Mouse (Mus musculus) limb, embryonic 12.5 days (tissue): ENCODE measurements around the gene Pccb. TPM values are rescaled to one million over a fixed set of nuclear protein-coding genes. Genes with fewer than 3 reads are reported as not detected.

ENCODE experiments used
- ATAC-seq: fragments of 200-750 bp; cut with Nextera tagmentation; 2 replicates; pipeline ENCODE4 v1.8.0; 2017; ENCODE audit warnings: low read depth, moderate TSS enrichment; ENCODE audit not compliant: insufficient number of reproducible peaks, insufficient read depth, low FRiP score, low TSS enrichment
- H3K27ac ChIP-seq: fragments of 300-500 bp; sonication (generic); 2 replicates; pipeline ENCODE4 v1.5.1; 2016; ENCODE audit warnings: mild to moderate bottlenecking, moderate library complexity
- H3K27me3 ChIP-seq: fragments of 300-500 bp; sonication (generic); 2 replicates; pipeline ENCODE4 v1.6.1; 2016; ENCODE audit warnings: mild to moderate bottlenecking, moderate library complexity
- H3K36me3 ChIP-seq: fragments of 300-500 bp; sonication (generic); 2 replicates; pipeline ENCODE4 v1.6.1; 2016; ENCODE audit warnings: mild to moderate bottlenecking, moderate library complexity
- H3K4me1 ChIP-seq: fragments of 300-500 bp; sonication (generic); replicated peaks from 2 replicates; pipeline ENCODE4 v1.6.1; 2016
- H3K4me2 ChIP-seq: fragments of 300-500 bp; sonication (generic); 2 replicates; pipeline ENCODE4 v1.6.1; 2016; ENCODE audit warnings: mild to moderate bottlenecking, moderate library complexity
- H3K4me3 ChIP-seq: fragments of 300-500 bp; sonication (generic); replicated peaks from 2 replicates; pipeline ENCODE4 v1.5.1; 2016; ENCODE audit warnings: mild to moderate bottlenecking
- H3K9ac ChIP-seq: fragments of 300-500 bp; sonication (generic); replicated peaks from 2 replicates; pipeline ENCODE4 v1.6.1; 2016; ENCODE audit warnings: mild to moderate bottlenecking, moderate library complexity
- H3K9me3 ChIP-seq: fragments of 300-500 bp; sonication (generic); 2 replicates; pipeline ENCODE4 v1.6.1; 2016; ENCODE audit warnings: mild to moderate bottlenecking, moderate library complexity
- WGBS: fragments of 180-500 bp; shearing (Covaris S2); methylation state at CpG from one replicate; pipeline ENCODE4 v1.1.7; 2016; 5-methylcytosine and 5-hydroxymethylcytosine counted together
- polyA plus RNA-seq: library from polyadenylated mRNA; unstranded; fragments of >200 nt; fragmentation: Nextera tagmentation; extraction: Ambion mirVana; gene quantifications from 2 replicates; pipeline ENCODE4 v1.2.1, GENCODE M21; 2016

The Pccb gene
- 21.4 and 21.9 TPM in 2 replicates for polyA plus RNA-seq

DNA sequence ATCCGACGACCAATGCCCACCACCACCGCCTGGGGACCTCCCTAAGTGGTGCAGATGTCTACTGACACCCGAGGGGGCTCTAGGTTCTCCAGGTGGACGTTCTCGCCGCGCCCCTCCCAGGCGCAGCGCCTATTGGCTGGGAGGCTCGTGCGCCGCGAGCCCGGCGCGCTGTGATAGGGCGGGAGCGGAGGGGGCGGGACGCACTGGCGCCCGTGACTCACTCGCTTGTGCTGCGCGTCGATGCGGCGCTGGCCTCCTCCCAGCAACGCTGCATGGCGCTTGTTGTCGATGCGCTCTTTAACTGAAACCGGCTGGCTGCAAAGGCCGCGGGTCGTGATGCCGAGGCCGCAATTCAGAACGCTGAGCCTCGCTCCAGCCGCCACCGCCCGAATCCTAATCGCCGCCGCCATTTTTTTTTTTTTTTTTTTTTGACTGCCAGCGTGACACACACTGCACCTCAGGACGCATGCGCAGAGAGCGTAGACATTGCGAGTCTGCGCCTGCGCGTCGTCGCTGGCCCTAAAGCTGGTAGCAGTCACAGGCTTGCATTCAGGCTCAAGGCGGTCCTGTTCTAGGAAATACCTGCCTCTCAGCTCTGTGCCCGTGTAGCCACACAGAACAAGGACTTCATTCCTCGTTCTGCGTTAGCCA is at the start of gene Pccb:
TSS of gene Pccb (minus strand) at position 451 of the 651 bp plus-strand sequence.
- ATAC-seq = peak; percentile 97
- Histone ChIP-seq H3K4me3 (peak within 1 kb of the TSS; percentile 54), H3K27ac (peak within 1 kb of the TSS; percentile 98), H3K4me1 (peaks cover 11% of the 10 kb centered on the region), H3K9me3 (no peaks in the 10 kb centered on the region), H3K9ac (peak within 1 kb of the TSS; percentile 55), H3K27me3 (no peaks in the 10 kb centered on the region), H3K36me3 (peaks cover 7% of the 10 kb centered on the region; the same call in 1 of the 2 replicates), H3K4me2 (peak within 1 kb of the TSS; percentile 60)
- WGBS = under 1% methylated on average over 61 of the region's 61 CpGs

DNA sequence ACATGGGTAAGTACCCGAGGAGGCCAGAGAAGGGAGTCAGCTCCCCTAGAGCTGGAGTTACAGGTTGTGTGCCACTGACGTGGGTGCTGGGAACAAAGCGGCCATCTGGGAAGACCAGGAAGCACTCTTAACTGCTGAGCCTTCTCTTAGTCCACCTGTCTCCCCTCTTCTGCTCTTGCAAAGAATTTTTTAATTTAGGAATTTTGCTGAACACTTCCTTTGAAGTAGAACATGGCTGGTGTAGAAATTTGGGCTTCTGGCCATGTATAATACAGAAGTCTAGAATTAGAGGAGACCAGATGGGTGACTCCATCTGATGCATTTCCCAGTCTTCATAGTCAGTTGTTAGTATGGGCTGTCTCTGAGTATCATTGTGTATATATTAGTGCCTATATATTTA is 49.0 kb upstream of the Pccb start:
- Histone ChIP-seq H3K36me3 (peaks cover 7% of the 10 kb centered on the region; the same call in 1 of the 2 replicates), H3K27me3 (no peaks in the 10 kb centered on the region), H3K4me2 (no peak overlapping the region), H3K9me3 (no peaks in the 10 kb centered on the region), H3K27ac (no peak overlapping the region), H3K9ac (no peak overlapping the region), H3K4me1 (peaks cover 17% of the 10 kb centered on the region), H3K4me3 (no peak overlapping the region)
- ATAC-seq = no peak
- WGBS = 96% methylated on average over 3 of the region's 3 CpGs

DNA sequence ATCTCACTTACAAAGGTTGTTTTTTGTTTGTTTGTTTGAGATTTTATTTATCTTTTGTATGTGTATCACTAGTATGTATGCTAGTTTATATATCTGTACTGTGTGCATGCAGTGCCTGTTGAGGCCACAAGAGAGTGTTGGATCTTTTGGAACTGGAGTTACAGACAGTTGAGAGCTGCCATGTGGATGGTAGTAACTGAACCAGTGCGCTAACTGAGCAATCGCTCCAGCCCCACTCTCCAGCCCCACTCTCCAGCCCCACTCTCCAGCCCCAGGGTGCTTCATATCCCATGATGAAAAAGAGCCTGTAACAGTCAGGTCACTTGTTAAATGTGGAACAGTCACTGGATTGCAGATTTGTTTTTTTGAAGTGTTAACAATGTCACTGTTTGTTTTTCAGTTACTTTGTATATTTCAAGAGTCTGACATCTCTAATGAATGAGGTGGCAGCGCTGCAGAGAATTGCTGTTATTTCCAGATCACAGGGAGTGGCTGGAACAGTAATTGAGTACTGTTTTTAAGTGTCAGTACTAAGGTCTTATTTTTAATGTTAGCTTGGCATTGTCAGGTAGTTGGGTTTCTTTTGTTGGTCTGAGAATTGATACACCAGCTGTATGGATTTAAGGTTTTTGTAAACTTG is 45.5 kb upstream of the Pccb start:
- H3K9me3 ChIP-seq = no peaks in the 10 kb centered on the region
- no peak for ATAC-seq

DNA sequence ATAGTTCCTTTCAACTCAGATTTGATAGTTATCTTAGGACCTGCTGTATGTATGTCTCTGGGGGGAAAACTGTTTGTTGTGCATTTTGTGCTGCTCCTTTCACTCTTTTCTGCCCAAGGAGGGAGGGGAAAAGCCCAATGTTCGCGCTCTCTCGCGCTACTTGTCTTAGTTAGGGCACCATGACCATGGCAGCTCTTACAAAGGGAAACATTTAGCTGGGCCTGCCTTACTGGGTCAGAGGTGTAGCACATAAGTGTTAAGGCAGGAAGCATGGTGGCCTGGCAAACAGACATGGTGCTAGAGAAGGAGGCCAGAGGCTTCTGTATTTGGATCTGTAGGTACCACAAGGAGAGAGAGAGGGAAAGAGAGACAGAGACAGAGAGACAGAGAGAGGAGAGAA is 43.9 kb upstream of the Pccb start:
- Histone ChIP-seq H3K4me3 (peak overlapping the region; percentile 22), H3K27ac (no peak overlapping the region), H3K4me2 (peak overlapping the region; percentile 51), H3K36me3 (peaks cover 2% of the 10 kb centered on the region; the same call in 1 of the 2 replicates), H3K9me3 (no peaks in the 10 kb centered on the region), H3K27me3 (no peaks in the 10 kb centered on the region), H3K4me1 (peaks cover 32% of the 10 kb centered on the region), H3K9ac (peak overlapping the region; percentile 37; the same call in 1 of the 2 replicates)
- WGBS = 76% methylated on average over 4 of the region's 4 CpGs
- ATAC-seq = no peak

More for the DNA sequence above, 45.5 kb upstream of the Pccb start:
- WGBS = 65% methylated on average over 3 of the region's 3 CpGs
- Histone ChIP-seq H3K36me3 (peaks cover 7% of the 10 kb centered on the region; the same call in 1 of the 2 replicates), H3K4me3 (no peak overlapping the region), H3K27me3 (no peaks in the 10 kb centered on the region), H3K4me1 (peaks cover 32% of the 10 kb centered on the region), H3K4me2 (0 out of 2 replicates have a peak overlapping the region, but pooled peaks have one; percentile 7), H3K27ac (no peak overlapping the region), H3K9ac (no peak overlapping the region)

DNA sequence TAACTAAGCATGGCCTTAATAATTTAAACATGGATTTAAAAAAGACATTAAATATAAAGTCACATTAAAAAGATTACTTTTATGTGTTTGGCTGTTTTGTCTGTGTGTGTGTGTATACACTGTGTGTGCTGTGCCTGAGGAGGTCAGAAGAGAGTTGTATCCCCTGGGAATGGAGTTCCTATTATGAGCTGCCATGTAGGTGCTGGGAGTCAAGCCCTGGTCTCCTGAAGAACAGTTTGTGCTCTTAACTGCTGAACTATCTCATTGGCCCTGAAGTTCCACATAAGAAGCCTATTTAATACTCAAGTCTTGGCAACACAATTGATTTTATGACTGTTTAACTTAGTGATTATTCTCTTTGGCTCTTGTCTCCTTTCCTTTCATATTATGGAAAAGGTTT is 42.8 kb upstream of the Pccb start:
- no peaks in the 10 kb centered on the region for H3K9me3 ChIP-seq
- peak overlapping the region; percentile 78 for H3K4me2 ChIP-seq
- no peaks in the 10 kb centered on the region; the same call in 1 of the 2 replicates for H3K36me3 ChIP-seq
- H3K4me3 ChIP-seq = peak overlapping the region; percentile 96
- no peak for ATAC-seq
- H3K27ac ChIP-seq = no peak overlapping the region
- H3K4me1 ChIP-seq = peaks cover 33% of the 10 kb centered on the region
- no peaks in the 10 kb centered on the region for H3K27me3 ChIP-seq
- H3K9ac ChIP-seq = peak overlapping the region; percentile 31; the same call in 1 of the 2 replicates

DNA sequence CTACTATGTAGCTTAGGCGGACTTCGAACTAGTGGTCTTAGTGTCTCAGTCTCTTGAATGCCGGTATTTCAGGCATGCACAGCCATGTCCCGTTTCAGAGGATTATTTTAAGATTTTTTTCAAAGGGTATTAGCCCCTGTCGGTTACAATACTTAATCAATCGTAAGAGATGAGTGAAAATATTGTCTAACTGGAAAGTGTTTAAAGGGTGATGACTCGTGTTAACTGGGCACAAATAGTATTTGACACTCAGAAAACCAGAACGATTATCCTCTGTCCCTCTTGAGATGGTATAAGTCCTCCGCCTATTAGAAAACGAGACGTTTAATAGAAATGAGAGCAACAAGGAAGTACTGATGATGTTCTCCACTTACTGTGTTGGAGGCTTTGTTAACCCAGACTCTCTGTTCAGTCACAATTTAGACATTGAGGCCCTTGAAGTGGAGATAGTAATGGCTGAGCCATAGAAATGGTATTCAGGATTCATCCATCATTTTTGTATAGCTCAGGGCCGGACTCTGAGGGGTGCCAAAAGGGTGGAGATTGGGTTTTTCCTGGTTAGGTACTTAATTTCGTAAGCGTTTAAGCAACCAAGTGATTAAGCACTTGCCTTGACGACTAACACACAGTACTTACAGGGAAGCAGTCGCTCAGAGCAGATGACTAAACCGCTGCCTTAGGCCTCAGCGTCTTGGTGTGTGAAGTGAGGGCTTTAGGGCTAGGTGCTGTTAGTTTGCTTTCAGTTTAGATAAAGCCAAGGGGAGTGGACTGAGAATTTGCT is 41.6 kb upstream of the Pccb start:
- Histone ChIP-seq H3K9ac (peak overlapping the region; percentile 97), H3K9me3 (no peaks in the 10 kb centered on the region), H3K27ac (no peak overlapping the region), H3K27me3 (no peaks in the 10 kb centered on the region), H3K4me2 (peak overlapping the region; percentile 78), H3K4me1 (peaks cover 35% of the 10 kb centered on the region), H3K36me3 (no peaks in the 10 kb centered on the region; the same call in 1 of the 2 replicates), H3K4me3 (peak overlapping the region; percentile 96)
- no peak for ATAC-seq
- WGBS = 2% methylated on average over 18 of the region's 18 CpGs

DNA sequence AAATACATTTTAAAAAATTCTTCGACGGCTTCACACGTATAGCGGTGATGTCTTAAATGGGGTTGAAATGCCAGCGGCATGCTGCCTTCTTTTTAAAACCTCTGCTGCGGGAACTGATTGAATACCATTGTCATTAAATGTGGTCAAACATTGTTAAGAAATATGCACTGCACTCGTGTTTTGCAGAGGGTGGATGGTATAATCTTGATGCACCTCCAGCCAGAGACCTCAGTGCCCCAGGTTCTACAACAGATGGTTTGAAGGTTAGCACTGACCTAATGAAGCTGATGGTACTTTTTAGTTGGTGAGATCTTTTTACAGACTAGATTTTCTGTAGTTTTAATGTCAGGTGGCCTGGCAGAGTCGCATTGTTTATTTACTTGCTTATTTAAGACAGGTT is 41.0 kb upstream of the Pccb start:
- Histone ChIP-seq H3K9ac (peak overlapping the region; percentile 97), H3K9me3 (no peaks in the 10 kb centered on the region), H3K27me3 (no peaks in the 10 kb centered on the region), H3K36me3 (no peaks in the 10 kb centered on the region; the same call in 1 of the 2 replicates), H3K4me3 (peak overlapping the region; percentile 96), H3K27ac (no peak overlapping the region), H3K4me2 (peak overlapping the region; percentile 78), H3K4me1 (peaks cover 35% of the 10 kb centered on the region)
- ATAC-seq = no peak
- WGBS = under 1% methylated on average over 8 of the region's 8 CpGs

DNA sequence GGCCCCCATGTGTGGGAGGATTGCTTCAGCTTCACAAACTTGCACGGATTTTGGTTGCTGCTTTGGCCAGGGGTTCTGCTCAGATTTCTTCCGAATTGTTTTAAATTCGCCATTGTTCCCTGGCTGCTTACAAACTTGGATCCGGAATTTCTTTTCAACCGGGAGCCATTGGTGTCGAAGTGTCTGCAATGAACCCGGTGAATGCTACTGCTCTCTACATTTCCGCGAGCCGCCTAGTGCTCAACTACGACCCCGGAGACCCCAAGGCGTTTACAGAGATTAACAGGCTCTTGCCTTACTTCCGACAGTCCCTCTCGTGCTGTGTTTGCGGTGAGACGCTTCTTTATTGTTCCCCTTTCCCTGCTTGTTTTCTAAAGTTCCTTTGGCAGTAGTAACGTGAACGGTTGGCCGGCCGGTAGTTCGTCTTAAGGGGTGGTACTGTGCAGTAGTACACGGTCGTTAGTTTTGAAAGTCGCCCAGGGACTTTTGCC is 40.4 kb upstream of the Pccb start:
- H3K36me3 ChIP-seq = no peaks in the 10 kb centered on the region; the same call in 1 of the 2 replicates
- under 1% methylated on average over 25 of the region's 25 CpGs for WGBS
- H3K27ac ChIP-seq = peak overlapping the region; percentile 99
- H3K9me3 ChIP-seq = no peaks in the 10 kb centered on the region
- peak overlapping the region; percentile 96 for H3K4me3 ChIP-seq
- peak overlapping the region; percentile 97 for H3K9ac ChIP-seq
- peak overlapping the region; percentile 78 for H3K4me2 ChIP-seq
- no peak for ATAC-seq
- peaks cover 32% of the 10 kb centered on the region for H3K4me1 ChIP-seq
- H3K27me3 ChIP-seq = no peaks in the 10 kb centered on the region

DNA sequence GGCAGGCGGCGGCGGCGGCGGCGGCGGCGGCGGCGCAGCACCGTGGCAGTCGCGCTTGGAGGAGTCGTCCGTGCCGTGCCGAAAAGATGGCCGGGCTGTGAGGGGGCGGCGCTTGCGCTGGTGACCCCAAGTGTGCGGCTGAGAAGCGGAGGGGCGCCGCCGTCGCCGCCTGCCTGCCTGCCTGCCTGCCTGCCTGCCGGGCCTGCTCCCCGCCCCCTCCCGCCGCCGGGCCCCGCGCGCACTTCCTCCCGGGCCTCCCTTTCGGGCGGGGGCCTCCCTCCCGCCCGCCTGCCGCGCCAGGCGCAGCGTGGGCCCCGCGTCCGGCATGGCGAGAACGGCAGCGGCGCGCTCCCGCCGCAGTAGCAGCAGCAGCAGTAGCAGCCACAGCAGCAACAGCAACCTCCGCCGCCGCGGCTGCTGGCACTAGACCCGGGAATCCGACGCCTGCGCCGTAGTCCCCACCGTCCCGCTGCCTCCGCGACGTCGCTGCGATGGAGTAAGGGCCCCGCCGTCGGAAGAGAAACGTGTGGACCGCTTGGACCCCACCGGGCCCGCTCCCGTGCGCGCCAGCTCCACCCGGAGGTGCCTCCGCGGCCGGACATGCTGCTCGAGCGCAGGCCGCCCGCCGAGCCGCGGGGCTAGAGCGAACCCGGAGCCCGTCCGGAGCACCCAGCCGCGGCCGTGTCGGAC is 39.8 kb upstream of the Pccb start:
- peak overlapping the region; percentile 96 for H3K4me3 ChIP-seq
- under 1% methylated on average over 96 of the region's 100 CpGs for WGBS
- no peaks in the 10 kb centered on the region; the same call in 1 of the 2 replicates for H3K36me3 ChIP-seq
- peak overlapping the region; percentile 97 for H3K9ac ChIP-seq
- peak overlapping the region; percentile 99 for H3K27ac ChIP-seq
- no peaks in the 10 kb centered on the region for H3K9me3 ChIP-seq
- peaks cover 26% of the 10 kb centered on the region for H3K4me1 ChIP-seq
- H3K27me3 ChIP-seq = no peaks in the 10 kb centered on the region
- H3K4me2 ChIP-seq = peak overlapping the region; percentile 78
- peak; percentile 70 for ATAC-seq

DNA sequence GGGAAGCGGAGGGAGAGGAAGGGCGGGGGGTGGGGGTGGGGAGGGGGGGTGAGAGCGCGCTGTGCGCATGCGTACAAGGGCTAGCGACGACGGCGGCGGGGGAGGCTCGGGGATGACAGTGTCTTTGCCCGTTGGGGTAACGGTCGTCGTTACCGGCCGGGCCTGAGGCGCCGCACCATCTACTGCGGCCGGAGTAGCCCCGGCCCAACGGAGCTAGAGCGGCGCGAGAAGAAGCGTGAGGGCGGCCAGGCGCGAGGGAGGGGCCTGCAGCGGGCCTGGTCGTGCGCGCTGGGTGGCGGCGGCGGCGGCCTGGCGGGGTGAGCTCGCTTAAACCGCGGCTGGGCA is 39.3 kb upstream of the Pccb start, which contains the start of gene Msl2:
TSS of gene Msl2 (plus strand) at position 115 of the 345 bp plus-strand sequence.
- Histone ChIP-seq H3K36me3 (no peaks in the 10 kb centered on the region; the same call in 1 of the 2 replicates), H3K27me3 (no peaks in the 10 kb centered on the region), H3K9ac (peak within 1 kb of the TSS; percentile 97)

More for the DNA sequence above, 39.3 kb upstream of the Pccb start, which contains the start of gene Msl2:
- Histone ChIP-seq H3K27ac (peak within 1 kb of the TSS; percentile 99), H3K4me2 (peak within 1 kb of the TSS; percentile 78), H3K4me1 (peaks cover 21% of the 10 kb centered on the region), H3K9me3 (no peaks in the 10 kb centered on the region), H3K4me3 (peak within 1 kb of the TSS; percentile 96)
- ATAC-seq = peak; percentile 75
- WGBS = 0% methylated on average over 24 of the region's 43 CpGs
